Mouse (Mus musculus) limb, embryonic 12.5 days (tissue): ENCODE results near the gene Stra6. TPM values are rescaled to one million over a fixed set of nuclear protein-coding genes. Genes with fewer than 3 reads are reported as not detected.
A peak's percentile ranks its signal among the peaks of the same experiment; 100 is the strongest.

Experiments used
- ATAC-seq: fragments of 200-750 bp; cut with Nextera tagmentation; 2 replicates; pipeline ENCODE4 v1.8.0; 2017; ENCODE audit warnings: low read depth, moderate TSS enrichment; ENCODE audit not compliant: insufficient number of reproducible peaks, insufficient read depth, low FRiP score, low TSS enrichment
- H3K27ac ChIP-seq: fragments of 300-500 bp; sonication (generic); 2 replicates; pipeline ENCODE4 v1.5.1; 2016; ENCODE audit warnings: mild to moderate bottlenecking, moderate library complexity
- H3K27me3 ChIP-seq: fragments of 300-500 bp; sonication (generic); 2 replicates; pipeline ENCODE4 v1.6.1; 2016; ENCODE audit warnings: mild to moderate bottlenecking, moderate library complexity
- H3K36me3 ChIP-seq: fragments of 300-500 bp; sonication (generic); 2 replicates; pipeline ENCODE4 v1.6.1; 2016; ENCODE audit warnings: mild to moderate bottlenecking, moderate library complexity
- H3K4me1 ChIP-seq: fragments of 300-500 bp; sonication (generic); replicated peaks from 2 replicates; pipeline ENCODE4 v1.6.1; 2016
- H3K4me2 ChIP-seq: fragments of 300-500 bp; sonication (generic); 2 replicates; pipeline ENCODE4 v1.6.1; 2016; ENCODE audit warnings: mild to moderate bottlenecking, moderate library complexity
- H3K4me3 ChIP-seq: fragments of 300-500 bp; sonication (generic); replicated peaks from 2 replicates; pipeline ENCODE4 v1.5.1; 2016; ENCODE audit warnings: mild to moderate bottlenecking
- H3K9ac ChIP-seq: fragments of 300-500 bp; sonication (generic); replicated peaks from 2 replicates; pipeline ENCODE4 v1.6.1; 2016; ENCODE audit warnings: mild to moderate bottlenecking, moderate library complexity
- H3K9me3 ChIP-seq: fragments of 300-500 bp; sonication (generic); 2 replicates; pipeline ENCODE4 v1.6.1; 2016; ENCODE audit warnings: mild to moderate bottlenecking, moderate library complexity
- WGBS: fragments of 180-500 bp; shearing (Covaris S2); methylation state at CpG from one replicate; pipeline ENCODE4 v1.1.7; 2016; 5-methylcytosine and 5-hydroxymethylcytosine counted together
- polyA plus RNA-seq: library from polyadenylated mRNA; unstranded; fragments of >200 nt; fragmentation: Nextera tagmentation; extraction: Ambion mirVana; gene quantifications from 2 replicates; pipeline ENCODE4 v1.2.1, GENCODE M21; 2016

Gene Stra6
- polyA plus RNA-seq, 1 experiment from 2014 or later, result 37.5 TPM

- no peaks in the 10 kb centered on the region for H3K27me3 ChIP-seq
- WGBS, result 3% methylated on average over 16 of the region's 17 CpGs
- peaks cover 21% of the 10 kb centered on the region for H3K36me3 ChIP-seq
- H3K4me2 ChIP-seq, result peak overlapping the region; percentile 44
- peak; percentile 39; the same call in 1 of the 2 replicates for ATAC-seq
- no peaks in the 10 kb centered on the region for H3K9me3 ChIP-seq
- H3K27ac ChIP-seq, result peak overlapping the region; percentile 77
- peak overlapping the region; percentile 23; the same call in 1 of the 2 replicates for H3K9ac ChIP-seq
- peaks cover 92% of the 10 kb centered on the region for H3K4me1 ChIP-seq
- H3K4me3 ChIP-seq, result 0 out of 2 replicates have a peak overlapping the region, but pooled peaks have one; percentile 0
These were observed 70.6 kb downstream of the Stra6 start for GRCm38 (mm10) chr9:58133893-58134884.

GRCm38 (mm10) chr9:58134906-58135305 is 71.3 kb downstream of the Stra6 start:
- H3K27me3 ChIP-seq, result no peaks in the 10 kb centered on the region
- 12% methylated on average over 7 of the region's 7 CpGs for WGBS
- peak overlapping the region; percentile 44 for H3K4me2 ChIP-seq
- H3K9ac ChIP-seq, result peak overlapping the region; percentile 23; the same call in 1 of the 2 replicates
- peak overlapping the region; percentile 19 for H3K4me3 ChIP-seq
- H3K9me3 ChIP-seq, result no peaks in the 10 kb centered on the region
- H3K27ac ChIP-seq, result peak overlapping the region; percentile 77
- peaks cover 29% of the 10 kb centered on the region for H3K36me3 ChIP-seq
- ATAC-seq, result no peak
- peaks cover 89% of the 10 kb centered on the region for H3K4me1 ChIP-seq

- Histone ChIP-seq H3K9ac (no peak overlapping the region), H3K4me2 (peak overlapping the region; percentile 44)
- 4% methylated on average over 2 of the region's 2 CpGs for WGBS
These were observed 72.3 kb downstream of the Stra6 start for GRCm38 (mm10) chr9:58135921-58136321.

GRCm38 (mm10) chr9:58139947-58140346 is 76.4 kb downstream of the Stra6 start:
- no peak overlapping the region for H3K4me3 ChIP-seq
- no peak for ATAC-seq
- no peak overlapping the region for H3K27ac ChIP-seq
- H3K4me2 ChIP-seq, result no peak overlapping the region
- H3K36me3 ChIP-seq, result peaks cover 58% of the 10 kb centered on the region
- H3K9ac ChIP-seq, result no peak overlapping the region
- 50% methylated on average over 6 of the region's 6 CpGs for WGBS
- peaks cover 63% of the 10 kb centered on the region for H3K4me1 ChIP-seq
- no peaks in the 10 kb centered on the region for H3K27me3 ChIP-seq
- no peaks in the 10 kb centered on the region for H3K9me3 ChIP-seq

More at GRCm38 (mm10) chr9:58135921-58136321, 72.3 kb downstream of the Stra6 start:
- Histone ChIP-seq H3K27ac (peak overlapping the region; percentile 77), H3K36me3 (peaks cover 39% of the 10 kb centered on the region), H3K27me3 (no peaks in the 10 kb centered on the region), H3K9me3 (no peaks in the 10 kb centered on the region), H3K4me3 (peak overlapping the region; percentile 17; the same call in 1 of the 2 replicates), H3K4me1 (peaks cover 84% of the 10 kb centered on the region)
- peak; percentile 45 for ATAC-seq

DNA sequence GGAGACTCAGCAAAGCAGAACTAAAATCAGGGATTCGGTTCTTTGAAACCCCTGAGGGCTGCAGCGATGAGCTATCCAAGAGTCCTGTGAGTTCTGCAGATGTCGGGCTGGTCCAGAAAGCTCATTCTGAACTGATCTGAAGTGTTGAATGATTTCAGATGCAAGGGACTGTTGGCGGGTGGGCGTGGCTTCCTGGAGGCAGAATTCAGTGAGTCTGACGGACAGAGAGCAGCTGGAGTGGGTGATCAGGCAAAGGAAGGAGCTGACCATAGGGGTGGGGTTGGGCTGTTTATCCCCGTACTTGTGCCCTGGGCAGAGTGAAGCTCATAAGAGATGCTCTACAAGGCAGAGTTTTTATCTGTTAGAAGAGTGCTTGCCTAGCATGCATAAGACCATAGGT is 79.8 kb downstream of the Stra6 start:
- no peaks in the 10 kb centered on the region for H3K9me3 ChIP-seq
- no peaks in the 10 kb centered on the region for H3K27me3 ChIP-seq
- no peak overlapping the region for H3K9ac ChIP-seq
- WGBS, result 28% methylated on average over 7 of the region's 7 CpGs
- H3K4me2 ChIP-seq, result no peak overlapping the region
- no peak overlapping the region for H3K4me3 ChIP-seq
- H3K27ac ChIP-seq, result no peak overlapping the region
- H3K4me1 ChIP-seq, result peaks cover 47% of the 10 kb centered on the region
- ATAC-seq, result no peak
- H3K36me3 ChIP-seq, result peaks cover 64% of the 10 kb centered on the region

- peaks cover 50% of the 10 kb centered on the region for H3K4me1 ChIP-seq
- H3K36me3 ChIP-seq, result peaks cover 65% of the 10 kb centered on the region
- 53% methylated on average over 1 of the region's 1 CpGs for WGBS
- no peaks in the 10 kb centered on the region for H3K27me3 ChIP-seq
- H3K9ac ChIP-seq, result no peak overlapping the region
- no peak overlapping the region for H3K4me2 ChIP-seq
- no peak overlapping the region for H3K27ac ChIP-seq
- ATAC-seq, result no peak
- H3K9me3 ChIP-seq, result no peaks in the 10 kb centered on the region
- no peak overlapping the region for H3K4me3 ChIP-seq
These were observed 81.1 kb downstream of the Stra6 start for GRCm38 (mm10) chr9:58144664-58145063.

DNA sequence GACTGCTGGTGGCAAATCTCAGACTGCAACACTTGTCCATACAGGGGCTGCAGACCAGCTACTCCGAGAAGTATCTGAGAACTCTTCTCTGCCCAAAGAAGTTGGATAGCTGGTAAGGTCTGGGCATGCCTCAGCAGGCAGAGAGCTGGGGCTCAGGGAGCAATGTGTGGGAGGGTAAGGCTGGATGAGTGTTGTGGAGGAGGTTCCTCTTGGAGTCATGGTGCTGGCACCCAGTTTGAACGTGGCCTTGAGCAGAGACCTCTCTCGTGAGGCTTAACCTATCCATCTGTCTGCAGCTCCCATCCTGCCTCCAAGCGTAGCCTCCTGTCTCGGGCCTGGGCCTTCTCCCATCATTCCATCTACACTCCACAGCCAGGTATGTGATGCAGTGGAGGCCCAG is 81.8 kb downstream of the Stra6 start:
- ATAC-seq, result no peak
- Histone ChIP-seq H3K4me3 (no peak overlapping the region), H3K9ac (no peak overlapping the region), H3K4me2 (no peak overlapping the region), H3K4me1 (peaks cover 43% of the 10 kb centered on the region), H3K36me3 (peaks cover 65% of the 10 kb centered on the region), H3K27ac (no peak overlapping the region), H3K27me3 (no peaks in the 10 kb centered on the region), H3K9me3 (no peaks in the 10 kb centered on the region)
- WGBS, result 75% methylated on average over 5 of the region's 5 CpGs

DNA sequence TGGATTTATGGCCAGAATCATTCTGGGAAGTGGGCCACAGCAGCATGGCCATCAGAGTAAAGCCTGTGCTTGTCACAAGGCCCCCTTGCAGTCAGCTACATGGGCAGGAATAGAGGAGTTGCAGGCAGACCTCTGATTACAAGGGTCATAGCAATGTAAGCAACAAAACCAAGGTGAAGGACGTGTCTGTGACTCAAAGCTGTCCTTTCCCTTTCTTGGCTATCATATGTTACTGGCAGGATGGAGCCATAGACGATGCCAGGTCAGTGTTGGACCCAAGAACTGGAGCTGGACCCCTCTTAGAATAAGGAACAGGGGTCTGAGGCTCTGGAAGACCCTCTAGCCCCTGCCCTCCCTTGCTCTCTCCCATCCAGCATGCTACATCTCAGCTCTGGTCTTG is 85.2 kb downstream of the Stra6 start:
- Histone ChIP-seq H3K27ac (no peak overlapping the region), H3K27me3 (no peaks in the 10 kb centered on the region), H3K9ac (no peak overlapping the region), H3K4me2 (no peak overlapping the region), H3K4me3 (no peak overlapping the region), H3K9me3 (no peaks in the 10 kb centered on the region), H3K36me3 (peaks cover 75% of the 10 kb centered on the region), H3K4me1 (peaks cover 46% of the 10 kb centered on the region)
- ATAC-seq, result no peak
- WGBS, result 64% methylated on average over 2 of the region's 2 CpGs

DNA sequence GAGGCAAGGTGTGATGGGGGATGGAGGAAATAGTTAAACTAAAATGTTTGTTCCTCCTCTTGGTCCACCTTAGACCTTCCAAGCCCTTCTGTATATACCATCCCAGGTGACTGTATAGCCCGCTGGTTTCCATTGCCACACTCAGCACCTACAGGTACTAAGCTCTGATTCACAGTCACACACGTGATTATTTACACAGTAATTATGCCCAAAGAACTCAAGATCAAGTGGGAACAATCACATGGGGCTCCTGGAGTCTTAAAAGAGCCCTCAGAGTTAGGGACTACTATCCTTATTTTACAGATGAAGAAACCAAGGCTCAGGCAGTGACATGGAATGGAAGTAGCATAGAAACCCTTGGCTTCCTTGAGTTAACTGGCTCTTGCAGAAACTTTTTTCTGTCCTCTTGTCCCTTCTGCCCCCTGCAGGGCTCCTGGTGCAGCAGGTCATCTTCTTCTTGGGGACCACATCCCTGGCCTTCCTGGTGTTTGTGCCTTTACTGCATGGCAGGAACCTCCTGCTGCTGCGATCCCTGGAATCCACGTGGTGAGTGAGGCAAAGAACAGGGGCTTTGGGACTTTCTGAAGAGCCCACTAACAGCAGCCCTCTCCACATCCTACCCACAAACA is 87.3 kb downstream of the Stra6 start:
- Histone ChIP-seq H3K9ac (no peak overlapping the region), H3K27ac (0 out of 2 replicates have a peak overlapping the region, but pooled peaks have one; percentile 7), H3K36me3 (peaks cover 82% of the 10 kb centered on the region), H3K4me1 (peaks cover 51% of the 10 kb centered on the region), H3K4me2 (no peak overlapping the region), H3K4me3 (no peak overlapping the region), H3K9me3 (no peaks in the 10 kb centered on the region), H3K27me3 (no peaks in the 10 kb centered on the region)
- 71% methylated on average over 4 of the region's 4 CpGs for WGBS
- no peak for ATAC-seq

DNA sequence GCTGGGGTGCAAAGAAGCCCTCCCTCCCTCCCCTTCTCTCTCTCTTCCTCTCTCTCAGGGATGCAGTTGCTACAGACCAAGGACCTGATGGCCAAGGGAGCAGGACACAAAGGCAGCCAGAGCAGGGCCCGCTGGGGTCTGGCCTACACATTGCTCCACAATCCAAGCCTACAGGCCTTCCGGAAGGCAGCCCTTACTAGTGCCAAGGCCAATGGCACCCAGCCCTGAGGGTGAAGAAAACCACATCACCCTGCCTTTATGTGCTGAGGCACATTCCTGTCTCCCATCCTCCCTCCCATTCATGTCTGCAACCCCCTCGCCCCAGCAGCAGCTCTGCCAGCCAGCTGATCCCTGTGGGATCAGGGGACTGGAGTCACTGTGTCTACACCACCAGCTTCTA is 89.5 kb downstream of the Stra6 start:
- ATAC-seq, result no peak
- peak overlapping the region; percentile 13; the same call in 1 of the 2 replicates for H3K4me2 ChIP-seq
- peak overlapping the region; percentile 99 for H3K27ac ChIP-seq
- H3K4me1 ChIP-seq, result peaks cover 62% of the 10 kb centered on the region
- 74% methylated on average over 3 of the region's 3 CpGs for WGBS
- no peak overlapping the region for H3K4me3 ChIP-seq
- peaks cover 84% of the 10 kb centered on the region for H3K36me3 ChIP-seq
- H3K9ac ChIP-seq, result 0 out of 2 replicates have a peak overlapping the region, but pooled peaks have one; percentile 31
- no peaks in the 10 kb centered on the region for H3K27me3 ChIP-seq
- H3K9me3 ChIP-seq, result no peaks in the 10 kb centered on the region

- Histone ChIP-seq H3K9ac (no peak overlapping the region; the same call in 1 of the 2 replicates), H3K27me3 (no peaks in the 10 kb centered on the region), H3K4me1 (peaks cover 78% of the 10 kb centered on the region), H3K4me3 (peak overlapping the region; percentile 41; the same call in 1 of the 2 replicates), H3K4me2 (peak overlapping the region; percentile 80), H3K9me3 (no peaks in the 10 kb centered on the region), H3K36me3 (peaks cover 62% of the 10 kb centered on the region), H3K27ac (peak overlapping the region; percentile 99)
- 54% methylated on average over 3 of the region's 3 CpGs for WGBS
- no peak for ATAC-seq
These were observed 91.8 kb downstream of the Stra6 start for GRCm38 (mm10) chr9:58155366-58155765.
